Mouse (Mus musculus) gastrocnemius, postnatal 36 days (tissue): ENCODE measurements around the gene Ptprn2. TPM values are rescaled to one million over a fixed set of nuclear protein-coding genes. Genes with fewer than 3 reads are reported as not detected.

Experiments used
- DNase-seq, 2 experiments: peaks; one replicate each; pipeline ENCODE4 v3.0.0; 2022
- intact Hi-C: fragments of 180-260 bp; cut with DNase I; formaldehyde crosslinking; loops from one replicate; pipeline ENCODE4 v1.15.1; 2025
- total RNA-seq, 2 experiments: library from RNA; stranded (reverse); gene quantifications; 2 replicates each; pipeline ENCODE4 v1.2.3; 2021

Ptprn2 gene
- total RNA-seq, 2 experiments from 2014 or later, result not detected

- intact Hi-C loops, result loop anchor here (2.0 kb wide), 1 partner anchor 318 kb away; no protein-coding TSS in a partner anchor
- no peak for DNase-seq
These were observed 549.0 kb downstream of the Ptprn2 start for GRCm38 (mm10) chr12:117034506-117034905.

DNA sequence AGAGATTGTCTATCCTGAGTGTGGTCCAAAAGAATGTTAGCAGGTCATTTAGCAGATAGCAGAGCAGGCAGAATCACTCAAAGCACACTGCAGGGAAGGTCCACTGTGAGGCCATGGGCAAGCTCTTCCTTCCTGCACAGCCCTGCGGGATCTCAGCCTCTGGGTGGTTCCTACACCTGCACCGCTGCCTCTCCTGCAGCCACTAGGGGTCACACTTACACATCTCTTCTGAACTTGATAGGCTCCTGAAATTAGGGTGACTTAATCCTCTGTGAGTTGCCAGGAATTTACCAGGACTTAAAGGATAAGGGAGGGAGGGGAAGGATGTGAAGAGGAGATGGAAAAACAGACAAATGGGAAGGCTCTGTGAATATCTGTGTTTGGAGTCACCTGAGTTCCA, 549.7 kb downstream of the Ptprn2 start:
- DNase-seq, result no peak
- intact Hi-C loops, result loop anchor here (2.0 kb wide), 1 partner anchor 318 kb away; no protein-coding TSS in a partner anchor

DNA sequence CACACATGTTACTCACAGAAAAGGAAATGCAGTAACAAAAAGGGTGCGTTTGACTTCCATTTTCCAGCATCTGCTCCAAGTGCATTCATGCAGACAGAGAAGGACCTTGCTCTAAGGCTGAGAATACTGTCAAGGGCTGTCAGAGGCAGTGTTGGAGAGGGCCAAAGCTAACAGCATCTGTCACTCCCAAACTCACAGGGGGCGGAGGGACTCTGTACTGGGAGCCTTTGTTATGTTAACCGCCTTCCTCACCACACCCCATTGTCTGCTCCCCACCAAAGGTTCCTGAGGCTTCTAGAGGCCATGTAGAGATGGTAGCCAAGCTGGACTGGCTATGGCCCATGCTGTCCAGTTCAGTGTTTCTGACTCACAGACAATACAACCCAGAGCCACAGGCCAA, 553.9 kb downstream of the Ptprn2 start:
- DNase-seq, result no peak
- intact Hi-C loops, result no loop called here

GRCm38 (mm10) chr12:117041409-117041808, 555.9 kb downstream of the Ptprn2 start:
- DNase-seq, result no peak
- intact Hi-C loops, result no loop called here

- intact Hi-C loops, result no loop called here
- no peak for DNase-seq
These were observed 557.2 kb downstream of the Ptprn2 start for GRCm38 (mm10) chr12:117042706-117043105.

DNA sequence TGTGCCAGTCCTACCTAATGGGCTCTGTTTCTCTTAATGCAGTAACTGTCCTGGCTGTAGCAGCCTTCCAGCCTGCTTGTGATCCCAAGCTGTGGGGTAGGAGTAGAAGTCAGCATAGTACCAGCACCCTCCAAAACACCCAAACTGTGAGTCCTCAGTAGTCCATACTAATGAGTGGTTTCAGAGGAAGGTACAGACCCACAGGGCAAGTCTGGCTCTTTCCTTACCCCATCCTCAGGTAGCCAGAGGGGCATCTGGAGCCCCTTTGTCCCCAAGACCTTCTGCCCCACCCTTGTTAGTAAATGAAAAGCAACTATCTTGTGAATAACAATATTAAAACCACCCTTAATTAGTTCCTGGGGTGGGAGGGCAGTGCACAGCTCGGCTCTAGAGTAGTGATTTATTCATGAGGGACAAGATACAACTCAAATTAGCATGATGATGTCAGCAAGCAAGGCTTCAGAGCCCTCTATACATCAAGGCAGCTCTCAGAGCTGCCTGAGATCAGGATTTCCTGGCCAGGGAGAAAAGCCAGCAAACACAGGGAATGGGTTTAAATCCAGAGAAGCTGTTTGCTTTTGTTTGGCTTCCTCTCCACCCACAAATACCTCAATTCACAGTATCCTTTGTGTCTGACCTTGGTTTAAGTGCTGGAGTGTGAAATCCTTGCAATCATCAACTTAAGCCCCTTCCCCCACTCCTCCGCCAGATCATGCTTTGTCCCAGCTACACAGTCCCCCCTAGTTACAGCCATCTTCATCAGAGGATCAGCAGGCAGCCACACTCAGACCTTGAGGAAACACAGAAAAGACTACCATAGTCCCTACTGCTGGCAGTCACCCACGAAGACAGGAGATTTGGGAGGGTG, 562.1 kb downstream of the Ptprn2 start:
- intact Hi-C loops, result no loop called here
- no peak for DNase-seq

DNA sequence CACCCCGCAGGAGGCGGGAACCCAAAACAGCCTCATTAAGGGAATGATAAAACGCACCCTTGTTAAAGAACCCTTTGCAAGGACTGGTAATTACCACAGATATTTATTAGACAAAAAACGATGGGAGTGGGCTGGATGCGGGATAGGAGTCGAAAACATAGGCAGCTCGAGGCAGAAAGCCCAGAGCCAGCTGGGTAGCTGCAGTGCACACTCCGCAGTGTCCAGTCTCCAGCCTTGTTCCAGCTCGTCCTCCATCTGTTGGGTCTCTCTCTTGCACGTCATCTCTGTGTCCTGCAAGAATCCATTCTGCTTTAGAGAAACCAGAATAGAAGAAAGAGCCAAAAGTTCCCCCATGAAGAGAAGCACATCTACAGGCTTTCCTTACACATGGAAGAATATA, 564.3 kb downstream of the Ptprn2 start:
- intact Hi-C loops, result no loop called here
- DNase-seq, result no peak

GRCm38 (mm10) chr12:117053223-117053850, 567.8 kb downstream of the Ptprn2 start:
- no peak for DNase-seq
- intact Hi-C loops, result no loop called here

DNA sequence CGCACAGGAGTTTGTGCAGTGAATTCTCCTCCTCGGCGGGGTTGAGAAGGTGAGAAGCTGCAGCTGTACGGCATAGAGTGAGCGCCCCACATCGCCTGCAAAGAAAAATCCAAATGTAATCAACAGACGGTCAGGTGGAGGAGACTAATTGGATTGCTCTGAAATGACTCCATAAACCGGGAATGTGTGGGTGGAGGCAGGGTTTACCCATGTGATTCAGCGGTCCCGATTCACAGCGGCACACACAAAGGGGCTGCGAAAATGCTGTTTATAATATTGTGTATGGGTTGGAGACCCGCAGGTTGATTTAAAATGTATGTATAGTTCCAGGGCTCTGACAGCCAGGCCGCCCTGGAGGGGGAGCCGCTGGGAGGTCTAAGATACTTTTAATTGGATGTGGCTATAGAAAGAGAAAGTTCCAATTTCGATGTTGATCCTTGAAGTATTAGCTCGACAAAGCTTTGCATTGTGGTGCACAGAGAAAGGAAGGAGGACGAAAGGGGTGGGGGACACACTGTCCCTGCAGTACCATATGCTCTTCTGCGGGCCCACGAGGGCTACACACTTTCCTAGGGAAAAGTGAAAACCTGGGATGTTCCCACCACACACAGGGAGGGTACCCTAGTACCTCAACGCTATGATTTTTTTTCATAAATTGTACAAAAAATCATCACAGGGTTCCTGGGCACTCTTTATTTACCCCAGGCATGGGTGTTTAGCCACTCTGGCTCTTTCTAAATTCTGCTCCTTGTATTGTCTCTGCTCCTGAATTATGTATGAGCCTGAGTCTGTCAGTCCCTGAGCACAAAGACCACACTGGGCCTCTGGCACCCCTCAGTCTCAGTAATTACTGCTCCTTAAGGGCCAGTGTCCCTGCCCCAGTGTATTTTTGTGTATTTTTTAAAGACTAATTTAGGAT, 568.6 kb downstream of the Ptprn2 start:
- intact Hi-C loops, result no loop called here
- DNase-seq, result no peak

GRCm38 (mm10) chr12:117054925-117055570, 569.5 kb downstream of the Ptprn2 start:
- DNase-seq, result no peak
- intact Hi-C loops, result no loop called here

DNA sequence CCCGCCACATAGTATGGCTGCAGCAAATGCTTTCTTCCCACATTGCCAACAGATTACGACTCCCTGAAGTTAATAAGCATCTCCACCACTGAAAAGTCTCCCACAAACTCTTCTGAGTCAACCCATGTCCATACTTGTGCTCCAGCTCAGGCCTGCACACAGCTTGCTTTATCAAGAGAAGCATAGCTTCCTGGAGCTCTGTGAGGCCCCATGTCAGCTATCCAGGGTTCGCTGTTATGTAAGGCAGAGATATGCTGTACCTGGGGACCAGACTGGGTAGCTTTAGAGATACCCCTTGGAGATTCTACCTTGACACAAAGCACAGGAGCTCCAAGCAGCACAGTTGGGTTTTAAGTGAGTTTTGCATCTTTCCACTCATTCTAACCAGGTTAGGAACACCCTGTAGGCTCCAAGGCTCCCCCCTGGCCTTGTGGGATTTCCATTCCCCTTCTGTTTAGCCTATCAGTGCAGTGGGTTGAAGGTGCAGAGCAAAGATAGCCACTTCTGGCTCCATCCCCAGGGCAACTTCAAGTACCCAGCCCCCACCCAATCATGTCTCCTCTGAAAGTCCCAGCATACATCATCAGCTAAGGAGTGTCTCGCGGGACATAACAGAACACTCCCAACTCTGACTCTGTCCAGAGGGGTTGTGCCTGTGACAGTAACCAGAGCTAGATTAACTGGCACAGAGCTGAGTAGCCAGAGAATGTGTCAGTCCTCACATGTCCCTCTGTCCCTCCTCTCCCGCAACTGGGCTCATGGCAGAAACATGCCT, 572.9 kb downstream of the Ptprn2 start:
- intact Hi-C loops, result no loop called here
- no peak for DNase-seq

DNA sequence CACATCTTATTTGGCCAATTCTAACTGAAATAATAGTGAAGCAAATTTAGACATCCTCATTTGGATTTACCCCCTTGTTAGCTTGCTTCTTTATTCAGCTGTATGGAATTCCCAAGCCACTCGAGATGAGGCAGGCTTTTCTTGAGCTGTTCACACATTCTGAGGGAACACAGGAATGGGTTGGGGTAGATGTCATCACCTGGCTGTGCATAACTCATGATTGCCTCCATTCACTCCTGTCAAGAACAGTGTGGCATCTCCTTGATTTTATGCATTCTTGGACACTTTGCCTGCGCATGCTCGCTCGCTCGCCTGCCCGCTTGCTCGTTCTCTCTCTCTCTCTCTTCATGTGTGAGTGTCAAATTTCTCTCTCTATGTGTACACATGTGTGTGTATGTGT, 573.5 kb downstream of the Ptprn2 start:
- intact Hi-C loops, result no loop called here
- DNase-seq, result no peak

GRCm38 (mm10) chr12:117077664-117078063, 592.1 kb downstream of the Ptprn2 start:
- no peak for DNase-seq
- intact Hi-C loops, result no loop called here

GRCm38 (mm10) chr12:117078945-117079344, 593.4 kb downstream of the Ptprn2 start:
- intact Hi-C loops, result no loop called here

GRCm38 (mm10) chr12:117079724-117080123, 594.2 kb downstream of the Ptprn2 start:
- intact Hi-C loops, result no loop called here
- DNase-seq, result no peak

More at GRCm38 (mm10) chr12:117078945-117079344, 593.4 kb downstream of the Ptprn2 start:
- DNase-seq, result no peak

DNA sequence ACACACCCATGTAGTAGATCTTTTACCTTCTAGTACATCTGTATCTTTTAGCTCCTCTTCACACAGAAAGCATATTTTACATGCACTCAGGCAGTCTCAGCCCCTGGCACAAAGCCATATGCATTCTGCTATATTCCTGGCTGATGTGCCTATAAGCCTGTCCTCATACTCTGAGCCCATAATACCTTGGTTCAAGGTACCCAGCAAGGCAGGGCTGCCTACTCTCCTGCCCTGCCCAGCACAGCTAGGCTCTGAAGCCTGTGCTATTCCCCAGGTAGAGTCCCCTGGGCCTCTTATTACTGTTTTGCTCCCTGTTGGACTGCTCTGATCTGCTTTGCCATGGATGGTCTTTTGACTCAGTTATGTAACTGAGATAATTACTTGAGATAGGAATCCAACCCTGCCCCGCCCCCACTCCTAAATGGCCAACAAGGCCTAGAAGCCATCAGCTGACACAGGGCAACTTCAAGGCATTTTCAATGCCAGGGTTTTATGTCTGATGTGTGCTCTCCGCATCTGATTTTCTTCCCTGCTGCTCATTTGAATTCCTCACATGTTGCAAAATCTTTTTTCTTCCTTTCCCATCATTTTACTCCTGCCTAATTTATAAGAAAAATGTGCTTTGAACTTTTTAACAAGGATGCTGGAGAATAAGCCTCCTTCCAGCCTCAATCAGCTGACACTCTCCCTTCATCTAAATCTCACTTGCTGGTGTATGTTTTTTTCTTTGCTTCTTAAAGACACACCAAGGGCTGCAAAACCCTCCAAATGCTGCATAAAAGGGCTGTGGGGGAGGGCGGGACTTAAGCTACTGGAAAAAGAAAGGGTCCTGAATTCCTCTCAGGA, 598.6 kb downstream of the Ptprn2 start:
- intact Hi-C loops, result no loop called here
- DNase-seq, result no peak

DNA sequence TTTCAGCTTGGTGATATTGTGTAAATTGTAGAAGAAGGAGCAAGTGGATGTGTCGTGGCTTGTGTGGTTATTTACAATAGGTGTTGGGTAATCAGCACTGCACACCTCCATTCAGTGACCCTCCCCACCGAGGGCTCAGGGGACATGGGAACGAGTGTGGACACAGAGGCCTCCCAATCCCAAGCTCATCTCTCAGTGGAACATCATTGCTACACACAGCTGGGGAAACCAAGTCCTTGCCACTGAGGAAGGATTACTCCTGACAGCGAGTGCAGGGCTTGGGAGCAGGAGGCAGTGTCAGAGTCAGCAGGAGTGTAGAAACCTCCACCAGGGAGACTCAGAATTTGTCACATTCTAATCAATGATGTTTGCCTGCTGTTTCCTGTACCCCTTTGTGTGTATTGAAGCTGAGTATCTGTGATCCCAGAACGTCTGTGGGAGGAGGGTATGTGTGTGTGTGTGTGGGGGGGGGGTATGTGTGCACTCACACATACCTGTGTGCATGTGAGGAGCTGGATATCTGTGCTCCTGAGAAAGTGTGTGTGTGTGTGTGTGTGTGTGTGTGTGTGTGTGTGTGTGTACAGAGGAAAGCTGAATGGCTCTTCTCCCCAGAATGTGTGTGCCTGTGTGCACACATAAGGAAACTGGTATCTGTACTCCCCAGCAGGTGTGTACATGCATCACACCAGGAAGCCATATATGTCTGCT, 599.3 kb downstream of the Ptprn2 start:
- intact Hi-C loops, result no loop called here
- no peak for DNase-seq
